Mouse (Mus musculus): Measurements from ENCODE around the gene Arhgef28. TPM values are rescaled to one million over a fixed set of nuclear protein-coding genes. Genes with fewer than 3 reads are reported as not detected.
A peak's percentile ranks its signal among the peaks of the same experiment; 100 is the strongest.

Arhgef28 gene
- total RNA-seq, 2 experiments from 2014 or later, result 37.4 to 40.7 TPM

- no peak for TF ChIP-seq CTCF (IDR thresholded peaks at IDR 0.05)
- DNase-seq (ENCODE audit: extremely low spot score in 1 of 2, low spot score in 2 of 2), result no peak
- no peak overlapping the region for H3K4me3 ChIP-seq
- intact Hi-C loops (cut with DNase I), result no loop called here
- no peak overlapping the region for H3K27ac ChIP-seq
Observed at GRCm38 (mm10) chr13:97941909-97942680, 264.1 kb downstream of the Arhgef28 start.

DNA sequence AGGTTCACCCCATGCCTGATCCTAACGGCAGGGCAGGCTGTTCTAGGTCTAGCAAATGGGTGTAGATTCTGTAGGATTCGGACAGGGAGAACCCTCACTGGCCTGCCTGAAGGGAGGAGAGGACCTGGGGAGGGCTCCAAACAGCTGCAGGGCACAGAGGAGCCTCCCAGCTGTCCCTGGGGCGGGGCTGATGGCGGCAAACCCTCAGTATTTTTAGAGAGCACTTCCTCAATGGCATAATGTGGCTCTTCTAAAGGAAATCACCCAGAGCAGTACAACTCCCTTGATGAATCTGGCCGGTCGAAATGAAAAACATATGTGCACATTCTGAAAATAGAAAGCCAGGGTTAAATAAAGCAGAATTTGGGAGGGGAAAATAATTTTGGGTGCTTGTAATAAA is 265.1 kb downstream of the Arhgef28 start:
- no peak for TF ChIP-seq CTCF (IDR thresholded peaks at IDR 0.05)
- Histone ChIP-seq H3K4me3 (no peak overlapping the region), H3K27ac (no peak overlapping the region)
- DNase-seq (ENCODE audit: extremely low spot score in 1 of 2, low spot score in 2 of 2), result no peak
- intact Hi-C loops (cut with DNase I), result no loop called here

GRCm38 (mm10) chr13:97939433-97940160 is 266.6 kb downstream of the Arhgef28 start:
- intact Hi-C loops (cut with DNase I), result loop anchor here (5.0 kb wide), 2 partner anchors 307 to 387 kb away; no protein-coding TSS in a partner anchor
- TF ChIP-seq CTCF (IDR thresholded peaks at IDR 0.05), result peak; percentile 28
- peak in 1 of 2 experiments; percentile 28 for DNase-seq (ENCODE audit: extremely low spot score in 1 of 2, low spot score in 2 of 2)
- Histone ChIP-seq H3K4me3 (no peak overlapping the region), H3K27ac (no peak overlapping the region)

- intact Hi-C loops (cut with DNase I), result loop anchor here (1.0 to 5.0 kb wide), 4 partner anchors 306 to 703 kb away; no protein-coding TSS in a partner anchor
- Histone ChIP-seq H3K4me3 (no peak overlapping the region), H3K27ac (no peak overlapping the region)
- peak; percentile 84 to 93 for DNase-seq (ENCODE audit: extremely low spot score in 1 of 2, low spot score in 2 of 2)
- peak; percentile 93 for TF ChIP-seq CTCF (IDR thresholded peaks at IDR 0.05)
Observed at GRCm38 (mm10) chr13:97938596-97939297, 267.5 kb downstream of the Arhgef28 start.

DNA sequence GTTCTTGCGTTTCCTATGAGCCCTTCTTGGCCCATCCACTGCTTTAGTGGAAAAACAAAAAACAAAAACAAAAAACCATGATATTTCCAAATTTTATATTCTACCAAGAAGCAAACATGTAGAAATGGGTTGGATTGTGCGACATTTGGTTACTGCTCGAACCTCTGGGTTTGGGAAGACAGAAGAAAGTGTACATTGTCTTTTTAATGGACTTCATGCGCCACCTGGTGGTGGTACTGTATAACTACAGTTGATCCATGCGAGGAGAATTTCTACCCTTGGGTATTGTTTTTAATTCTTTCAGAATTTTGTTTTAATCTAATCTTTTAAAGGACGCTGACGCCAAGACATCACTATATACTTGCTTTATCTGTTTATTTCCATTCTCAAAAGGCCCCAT is 268.3 kb downstream of the Arhgef28 start:
- peak; percentile 92 for TF ChIP-seq CTCF (IDR thresholded peaks at IDR 0.05)
- peak; percentile 58 to 67 for DNase-seq (ENCODE audit: extremely low spot score in 1 of 2, low spot score in 2 of 2)
- Histone ChIP-seq H3K4me3 (no peak overlapping the region), H3K27ac (no peak overlapping the region)
- intact Hi-C loops (cut with DNase I), result loop anchor here (1.0 to 5.0 kb wide), 4 partner anchors 306 to 703 kb away; no protein-coding TSS in a partner anchor

- TF ChIP-seq CTCF (IDR thresholded peaks at IDR 0.05), result no peak
- no peak for DNase-seq (ENCODE audit: extremely low spot score in 1 of 2, low spot score in 2 of 2)
- intact Hi-C loops (cut with DNase I), result no loop called here
Observed at GRCm38 (mm10) chr13:97928135-97928497, 278.1 kb downstream of the Arhgef28 start.

GRCm38 (mm10) chr13:97927376-97928134 is 278.7 kb downstream of the Arhgef28 start:
- intact Hi-C loops (cut with DNase I), result no loop called here
- DNase-seq (ENCODE audit: extremely low spot score in 1 of 2, low spot score in 2 of 2), result no peak
- Histone ChIP-seq H3K27ac (no peak overlapping the region), H3K4me3 (no peak overlapping the region)
- no peak for TF ChIP-seq CTCF (IDR thresholded peaks at IDR 0.05)

More at GRCm38 (mm10) chr13:97928135-97928497, 278.1 kb downstream of the Arhgef28 start:
- Histone ChIP-seq H3K27ac (no peak overlapping the region), H3K4me3 (no peak overlapping the region)

DNA sequence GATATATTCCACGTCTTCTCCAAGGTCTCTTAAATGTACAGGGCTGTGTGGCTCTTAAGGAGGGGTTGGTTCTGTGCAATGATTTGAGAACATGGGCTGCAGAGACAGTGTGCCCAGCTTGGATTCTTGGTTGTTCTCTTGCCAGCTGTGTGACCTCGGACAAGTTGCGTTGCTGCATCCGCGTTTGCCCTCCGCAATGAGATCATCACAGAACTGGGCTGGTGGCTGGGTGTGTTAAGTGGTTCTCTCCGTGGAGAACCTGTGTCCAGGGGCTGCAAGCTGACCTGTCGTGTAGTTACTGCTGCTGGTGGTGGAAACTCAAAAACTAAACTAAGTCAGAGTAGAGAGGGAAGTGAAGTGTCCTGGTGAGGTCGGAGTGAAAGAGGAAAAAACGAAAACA is 279.9 kb downstream of the Arhgef28 start:
- DNase-seq (ENCODE audit: extremely low spot score in 1 of 2, low spot score in 2 of 2), result no peak
- intact Hi-C loops (cut with DNase I), result no loop called here
- Histone ChIP-seq H3K4me3 (no peak overlapping the region), H3K27ac (no peak overlapping the region)
- TF ChIP-seq CTCF (IDR thresholded peaks at IDR 0.05), result no peak

- DNase-seq (ENCODE audit: extremely low spot score in 1 of 2, low spot score in 2 of 2), result no peak
- no peak for TF ChIP-seq CTCF (IDR thresholded peaks at IDR 0.05)
- Histone ChIP-seq H3K4me3 (no peak overlapping the region), H3K27ac (no peak overlapping the region)
- intact Hi-C loops (cut with DNase I), result no loop called here
Observed at GRCm38 (mm10) chr13:97923009-97923408, 283.2 kb downstream of the Arhgef28 start.

- H3K4me3 ChIP-seq, result no peak overlapping the region
- H3K27ac ChIP-seq, result peak overlapping the region; percentile 50
- DNase-seq (ENCODE audit: extremely low spot score in 1 of 2, low spot score in 2 of 2), result no peak
- TF ChIP-seq CTCF (IDR thresholded peaks at IDR 0.05), result no peak
- intact Hi-C loops (cut with DNase I), result loop anchor here (5.0 kb wide), 1 partner anchor 142 kb away; no protein-coding TSS in a partner anchor
Observed at GRCm38 (mm10) chr13:97919590-97919989, 286.6 kb downstream of the Arhgef28 start.
